Mouse (Mus musculus): ENCODE data around the gene Rfxank.
A peak's percentile ranks its signal among the peaks of the same experiment; 100 is the strongest.

Gene Rfxank

GRCm38 (mm10) chr8:70150158-70150557, 11.2 kb upstream of the Rfxank start:
- DNase-seq (ENCODE audit: low read depth), result no peak

- DNase-seq (ENCODE audit: low read depth), result no peak
Measured at GRCm38 (mm10) chr8:70147678-70148607, 9.0 kb upstream of the Rfxank start.

DNA sequence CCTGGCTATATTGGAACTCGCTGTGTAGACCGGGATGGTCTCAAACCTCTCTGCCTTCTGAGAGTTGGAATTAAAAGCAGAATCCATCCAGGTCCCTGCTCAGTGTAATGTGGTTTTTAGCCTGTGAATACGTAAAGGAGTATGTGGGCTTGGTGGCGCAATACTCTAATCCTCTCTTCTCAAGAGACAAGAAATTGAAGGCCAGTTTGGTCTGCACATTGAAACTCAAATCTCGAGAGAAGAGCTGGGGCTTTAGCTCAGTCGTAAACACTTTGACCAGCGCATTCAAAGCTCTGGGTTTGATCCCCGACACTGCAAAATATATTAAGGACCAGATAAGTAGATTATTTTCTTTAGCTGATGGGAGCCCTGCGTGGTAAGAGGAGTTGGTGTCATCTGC, 1.0 kb upstream of the Rfxank start:
- no peak for DNase-seq (ENCODE audit: low read depth)

DNA sequence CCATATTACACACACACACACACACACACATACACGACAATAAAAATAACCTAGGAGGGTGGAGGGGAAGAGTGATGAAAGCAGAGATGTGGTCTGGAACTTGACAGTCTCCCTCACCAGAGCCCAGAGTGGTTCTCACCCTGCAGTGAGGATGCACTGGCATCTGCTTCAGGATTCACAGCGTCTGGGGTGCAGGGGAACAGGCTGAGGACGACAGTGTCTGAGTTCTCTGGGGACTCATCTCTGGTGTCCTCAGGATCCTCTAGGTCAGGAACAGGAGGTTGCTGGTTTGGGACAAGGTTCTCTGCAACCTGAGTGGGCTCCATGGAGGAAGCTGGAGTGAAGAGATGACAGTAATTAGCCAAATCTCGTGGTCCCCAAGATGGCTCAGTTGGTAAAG, 1.1 kb downstream of the Rfxank start:
- no peak for DNase-seq (ENCODE audit: low read depth)

GRCm38 (mm10) chr8:70136591-70136990, 2.4 kb downstream of the Rfxank start:
- no peak for DNase-seq (ENCODE audit: low read depth)

DNA sequence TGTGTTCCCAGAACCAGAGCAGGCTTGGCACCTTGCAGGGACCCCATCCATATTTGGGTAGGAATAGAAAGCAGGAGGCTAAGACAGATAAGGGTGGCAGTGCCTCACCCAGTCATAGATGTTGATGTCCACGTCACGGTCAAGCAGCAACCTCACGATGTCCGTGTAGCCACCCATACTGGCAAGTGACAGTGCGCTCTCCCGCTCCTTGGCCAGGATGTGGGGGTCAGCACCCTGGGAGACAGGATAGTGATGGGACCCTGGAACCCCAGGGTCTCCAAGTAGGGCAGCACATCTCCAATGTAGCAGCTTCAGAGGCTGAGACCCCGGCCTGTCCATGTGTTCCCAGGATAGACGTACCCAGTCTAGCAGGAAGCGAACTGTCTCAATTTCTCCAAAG, 4.0 kb downstream of the Rfxank start:
- no peak for DNase-seq (ENCODE audit: low read depth)

GRCm38 (mm10) chr8:70134086-70134485, 4.9 kb downstream of the Rfxank start:
- no peak for DNase-seq (ENCODE audit: low read depth)

DNA sequence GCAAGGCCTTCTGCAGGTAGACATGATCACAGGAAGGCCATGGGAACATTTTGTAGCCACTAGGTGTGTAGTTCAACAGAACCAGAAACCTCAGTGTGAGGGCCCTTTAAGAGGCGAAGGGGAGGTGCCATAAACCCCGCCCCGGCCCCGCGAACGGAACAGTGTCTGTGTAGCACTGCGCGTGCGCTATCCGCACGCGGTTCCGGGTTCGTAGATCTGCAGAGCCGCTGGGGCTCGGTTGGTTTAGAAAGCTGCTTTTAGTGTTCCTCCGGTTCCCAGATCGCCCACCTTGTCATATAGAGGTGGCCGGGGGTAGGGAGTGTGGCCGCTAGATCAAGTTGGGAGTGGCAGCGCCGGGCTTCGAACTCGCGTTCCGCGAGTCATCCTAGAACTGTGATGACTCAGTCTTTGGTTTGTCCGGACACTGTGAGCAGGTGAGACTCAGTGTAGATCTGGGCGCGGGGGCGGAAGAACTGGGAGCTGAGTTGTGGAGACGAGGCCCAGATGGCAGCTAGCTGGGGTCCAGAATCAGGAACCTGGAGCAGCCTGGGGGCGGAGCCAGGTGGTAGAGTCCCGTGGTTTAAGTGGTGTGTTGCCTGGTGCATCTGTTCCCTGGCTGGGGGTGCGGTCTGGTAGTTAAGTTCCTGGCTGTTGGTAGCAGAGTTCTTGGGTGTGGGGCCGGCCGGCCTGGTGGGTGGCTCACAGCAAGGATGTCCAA, 7.6 kb downstream of the Rfxank start, which contains the start of gene Nr2c2ap:
Gene Nr2c2ap (plus strand): TSS at position 168 of the 718 bp plus-strand sequence.
- DNase-seq (ENCODE audit: low read depth), result peak; percentile 84

DNA sequence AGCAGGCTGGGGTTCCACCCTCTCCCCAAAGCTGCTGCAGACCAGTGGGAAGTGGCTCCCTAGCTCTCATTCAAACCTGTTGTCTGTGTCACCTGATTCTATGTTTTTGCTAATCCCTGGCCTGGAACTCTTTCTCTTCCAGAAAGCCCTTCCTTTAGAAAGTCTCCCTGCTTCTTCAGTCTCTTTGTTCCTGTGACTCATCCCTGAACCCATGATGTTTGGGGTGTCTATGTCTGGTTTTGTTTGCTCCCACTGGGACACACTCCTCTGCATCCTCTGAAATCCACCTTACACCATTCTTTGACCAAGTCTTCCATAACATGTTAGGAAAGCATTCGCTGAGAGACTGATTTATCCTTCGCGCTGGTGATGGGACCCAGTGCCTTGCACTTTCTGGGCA, 8.9 kb downstream of the Rfxank start:
- no peak for DNase-seq (ENCODE audit: low read depth)

GRCm38 (mm10) chr8:70129309-70129952, 9.5 kb downstream of the Rfxank start:
- DNase-seq (ENCODE audit: low read depth), result no peak

GRCm38 (mm10) chr8:70128435-70128834, 10.5 kb downstream of the Rfxank start:
- DNase-seq (ENCODE audit: low read depth), result no peak

GRCm38 (mm10) chr8:70124992-70125391, 14.0 kb downstream of the Rfxank start:
- DNase-seq (ENCODE audit: low read depth), result no peak

- no peak for DNase-seq (ENCODE audit: low read depth)
Measured at GRCm38 (mm10) chr8:70122863-70123262, 16.1 kb downstream of the Rfxank start.

- DNase-seq (ENCODE audit: low read depth), result no peak
Measured at GRCm38 (mm10) chr8:70120667-70121066, 18.3 kb downstream of the Rfxank start, which contains the start of gene Ncan. Gene Ncan (minus strand): TSS chr8:70120873.

DNA sequence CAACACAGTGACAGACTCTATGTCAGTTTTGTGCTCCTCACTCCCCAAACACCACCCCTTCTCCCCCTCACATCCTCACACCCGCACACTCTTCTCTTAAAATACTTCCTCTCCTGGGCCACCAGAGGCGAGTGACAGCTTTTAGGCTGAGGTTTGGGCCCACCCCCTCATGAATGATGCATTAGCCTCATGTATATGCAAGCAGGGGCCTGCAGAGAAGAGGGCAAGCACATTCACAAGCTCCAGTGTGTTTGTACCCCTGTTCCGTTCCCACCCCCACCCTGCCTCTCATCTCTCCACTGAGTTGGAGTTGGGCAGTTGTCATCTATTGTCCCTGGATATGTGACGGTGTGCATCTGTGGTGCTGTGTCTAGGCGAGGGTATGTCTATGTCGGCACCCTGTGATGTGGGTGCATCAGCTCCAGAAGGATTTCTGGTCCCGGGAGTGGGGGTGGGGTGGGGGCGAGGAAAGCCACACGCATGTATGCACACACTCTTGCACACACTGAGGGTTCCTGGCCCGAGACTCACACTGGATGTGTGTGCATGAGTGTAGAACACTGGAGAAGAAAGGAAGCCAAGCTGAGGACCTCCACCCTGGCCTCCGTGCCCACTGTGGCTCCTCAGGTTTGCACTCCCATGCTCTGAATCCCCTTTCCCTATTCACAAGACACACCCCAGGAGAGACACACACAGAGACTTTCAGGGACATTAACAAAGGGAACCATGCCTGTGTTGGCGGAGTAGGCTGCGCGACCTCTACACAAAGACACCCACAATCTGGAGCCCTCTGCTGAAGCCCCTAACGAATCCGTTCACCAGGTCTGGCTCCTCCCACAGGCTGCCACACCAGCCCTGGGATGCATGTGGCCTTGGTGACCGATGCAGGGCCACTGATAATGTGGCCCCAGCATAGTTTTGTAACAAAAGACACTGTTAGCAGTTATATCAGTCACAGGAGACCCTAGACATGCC, 19.9 kb downstream of the Rfxank start:
- DNase-seq (ENCODE audit: low read depth), result no peak

DNA sequence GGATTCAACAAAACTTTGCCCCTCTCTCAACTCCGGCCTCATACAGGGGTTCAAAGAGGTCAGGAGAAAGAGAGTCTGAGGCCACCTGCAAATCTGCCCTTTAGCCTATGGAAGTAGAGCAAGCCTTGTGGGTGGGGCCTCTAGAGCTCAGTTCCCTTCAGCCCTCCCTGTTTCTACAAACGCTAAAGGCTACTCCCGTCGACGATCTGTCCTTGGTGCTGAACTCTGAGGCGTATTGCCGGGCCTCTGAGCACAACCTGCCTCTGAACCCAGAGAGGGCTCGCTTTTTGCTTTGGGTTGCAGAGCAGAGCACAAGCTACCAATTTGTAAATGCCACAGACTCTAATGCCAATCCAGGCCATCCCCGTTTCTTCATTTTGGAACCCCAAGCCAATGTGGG, 21.3 kb downstream of the Rfxank start:
- peak; percentile 81 for DNase-seq (ENCODE audit: low read depth)

DNA sequence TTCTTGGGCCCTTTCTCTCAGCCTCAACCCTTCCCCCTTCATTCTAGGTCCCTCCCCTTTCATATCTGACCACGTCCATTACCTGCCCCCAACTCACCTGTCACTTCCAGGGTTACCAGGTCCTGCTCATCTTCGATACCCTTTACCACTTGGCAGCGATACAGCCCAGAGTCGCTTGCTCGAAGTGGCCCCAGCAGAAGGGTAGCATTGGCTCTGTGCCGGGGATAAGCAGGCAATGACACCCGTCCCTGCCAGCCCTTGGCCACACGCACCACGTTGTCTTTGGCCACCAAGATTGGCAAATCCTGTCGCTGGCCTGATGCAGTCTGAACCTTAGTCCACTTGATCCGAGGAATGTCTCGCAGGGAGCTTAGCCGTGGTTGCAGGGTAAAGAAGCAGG, 24.1 kb downstream of the Rfxank start:
- DNase-seq (ENCODE audit: low read depth), result no peak

DNA sequence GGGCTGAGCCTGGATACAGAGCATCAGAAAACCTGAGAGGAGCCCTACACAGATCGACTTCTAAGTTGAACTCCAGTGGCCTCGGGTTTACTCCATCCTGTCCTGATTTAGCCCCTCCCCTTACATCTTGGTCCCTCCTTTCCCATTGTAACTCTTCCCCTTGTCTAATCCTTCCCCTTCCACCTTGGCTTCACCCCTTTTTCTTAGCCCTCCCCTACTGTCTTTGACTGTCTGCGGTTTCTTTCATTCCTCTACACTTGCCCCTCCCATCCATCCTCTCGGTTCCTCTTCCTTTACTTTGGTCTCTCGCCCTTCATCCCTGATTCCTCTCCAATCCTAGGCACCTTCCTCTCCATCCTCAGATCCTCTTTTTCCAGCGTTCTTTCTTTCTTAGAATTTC, 24.5 kb downstream of the Rfxank start:
- no peak for DNase-seq (ENCODE audit: low read depth)

DNA sequence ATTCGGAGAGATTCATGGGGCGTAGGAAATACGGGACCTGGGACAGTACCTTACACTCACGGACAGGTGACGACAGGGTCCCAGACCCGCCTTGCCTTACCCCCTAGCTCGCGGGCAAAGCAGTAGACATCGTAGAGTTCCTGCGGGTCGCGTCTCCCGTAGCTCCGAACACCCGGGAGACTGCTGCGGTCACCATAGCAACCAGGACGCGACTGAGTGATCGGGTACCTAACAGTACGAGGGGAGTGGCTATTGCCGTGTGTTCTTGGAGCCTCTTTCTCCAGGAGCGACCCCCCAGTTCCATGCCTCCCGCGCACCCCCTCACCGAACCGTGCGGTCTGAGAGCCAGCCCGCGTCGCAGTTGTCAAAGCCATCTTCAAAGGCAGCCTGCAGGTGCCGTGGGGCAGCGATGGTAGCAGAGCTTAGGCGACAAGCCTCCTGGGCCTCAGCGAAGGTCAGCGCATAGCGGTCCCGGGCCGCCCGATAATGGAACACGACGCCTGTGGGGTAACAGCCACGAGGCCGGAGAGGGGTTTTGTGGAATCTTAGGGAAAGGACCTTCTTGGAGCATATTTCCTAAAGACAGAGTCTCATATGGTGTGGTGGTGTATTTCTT, 26.4 kb downstream of the Rfxank start:
- no peak for DNase-seq (ENCODE audit: low read depth)

DNA sequence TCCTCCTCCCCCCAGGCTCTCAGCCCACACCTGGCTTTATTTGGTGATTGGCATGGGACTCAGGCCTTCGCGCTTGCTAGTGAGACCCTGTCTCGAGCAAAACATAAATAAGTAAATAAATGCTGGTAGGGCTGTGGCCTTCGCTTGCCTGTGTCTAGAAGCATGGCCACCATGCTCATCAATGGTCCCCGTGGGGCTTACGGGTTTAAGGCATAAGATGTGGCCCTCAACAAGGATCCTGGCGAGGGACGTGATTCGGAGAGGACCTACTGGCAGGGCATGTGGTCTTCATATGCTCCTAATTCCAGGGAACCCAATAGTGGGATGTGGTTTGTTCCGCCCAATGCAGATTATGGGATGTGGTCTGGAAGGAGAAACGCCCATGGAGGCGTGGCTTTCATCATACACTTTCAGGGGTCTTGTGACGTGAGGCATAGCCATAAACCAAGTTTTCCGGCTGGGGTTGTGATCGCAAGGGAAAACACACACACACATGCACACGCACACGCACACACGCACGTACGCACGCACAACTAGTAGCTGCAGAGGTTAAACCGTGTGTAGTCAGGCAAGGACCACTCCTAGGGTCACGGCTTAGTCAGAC, 27.7 kb downstream of the Rfxank start:
- no peak for DNase-seq (ENCODE audit: low read depth)

DNA sequence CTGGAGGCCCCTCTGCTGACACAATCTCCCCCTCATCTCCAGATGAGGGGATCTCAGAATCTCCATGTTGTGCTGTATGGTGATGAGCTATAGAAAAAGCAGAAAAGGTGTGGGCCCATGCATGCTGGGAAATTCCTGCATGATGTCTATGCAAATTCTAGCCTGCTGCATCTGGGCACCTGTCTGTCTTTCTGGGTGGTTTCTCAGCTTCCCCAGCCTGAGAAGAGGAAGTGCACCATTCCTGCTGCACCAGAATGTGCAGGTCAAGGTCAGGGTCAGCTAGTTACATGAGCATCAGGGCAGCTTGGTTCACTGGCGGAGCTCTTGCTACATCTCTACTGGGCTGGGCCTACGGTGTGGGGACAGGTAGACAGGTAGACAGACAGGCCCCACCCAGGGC, 28.5 kb downstream of the Rfxank start:
- no peak for DNase-seq (ENCODE audit: low read depth)
